Mouse (Mus musculus) left cerebral cortex, adult 9 months (tissue): ENCODE results near the gene Fam187b.

Experiments used
- DNase-seq, 2 experiments: peaks; one replicate each; pipeline ENCODE4 v3.0.0; 2022; ENCODE audit warnings: low spot score in 2 of 2

The Fam187b gene

GRCm38 (mm10) chr7:31008889-31009288, 35.3 kb downstream of the Fam187b start:
- no peak for DNase-seq

- DNase-seq: no peak
These were observed 39.4 kb downstream of the Fam187b start for GRCm38 (mm10) chr7:31012971-31013370.

- DNase-seq: peak; percentile 69 to 87
These were observed 43.7 kb downstream of the Fam187b start for GRCm38 (mm10) chr7:31017104-31017901.

GRCm38 (mm10) chr7:31028609-31029008, 55.0 kb downstream of the Fam187b start:
- no peak for DNase-seq

GRCm38 (mm10) chr7:31030717-31031116, 57.1 kb downstream of the Fam187b start:
- DNase-seq: no peak

GRCm38 (mm10) chr7:31031731-31032130, 58.1 kb downstream of the Fam187b start:
- DNase-seq: no peak

- DNase-seq: no peak
These were observed 60.0 kb downstream of the Fam187b start for GRCm38 (mm10) chr7:31033409-31034165.

- no peak for DNase-seq
These were observed 61.2 kb downstream of the Fam187b start for GRCm38 (mm10) chr7:31034789-31035188.

GRCm38 (mm10) chr7:31035291-31035690, 61.7 kb downstream of the Fam187b start:
- DNase-seq: no peak

- DNase-seq: no peak
These were observed 63.3 kb downstream of the Fam187b start for GRCm38 (mm10) chr7:31036917-31037316.

- DNase-seq: no peak
These were observed 64.1 kb downstream of the Fam187b start for GRCm38 (mm10) chr7:31037675-31038074.

- no peak for DNase-seq
These were observed 65.4 kb downstream of the Fam187b start for GRCm38 (mm10) chr7:31039011-31039410.
